Mouse (Mus musculus) limb, embryonic 12.5 days (tissue): ENCODE measurements around the gene Eef1akmt4. TPM values are rescaled to one million over a fixed set of nuclear protein-coding genes. Genes with fewer than 3 reads are reported as not detected.

Source experiments
- ATAC-seq: fragments of 200-750 bp; cut with Nextera tagmentation; 2 replicates; pipeline ENCODE4 v1.8.0; 2017; ENCODE audit warnings: low read depth, moderate TSS enrichment; ENCODE audit not compliant: insufficient number of reproducible peaks, insufficient read depth, low FRiP score, low TSS enrichment
- H3K27ac ChIP-seq: fragments of 300-500 bp; sonication (generic); 2 replicates; pipeline ENCODE4 v1.5.1; 2016; ENCODE audit warnings: mild to moderate bottlenecking, moderate library complexity
- H3K27me3 ChIP-seq: fragments of 300-500 bp; sonication (generic); 2 replicates; pipeline ENCODE4 v1.6.1; 2016; ENCODE audit warnings: mild to moderate bottlenecking, moderate library complexity
- H3K36me3 ChIP-seq: fragments of 300-500 bp; sonication (generic); 2 replicates; pipeline ENCODE4 v1.6.1; 2016; ENCODE audit warnings: mild to moderate bottlenecking, moderate library complexity
- H3K4me1 ChIP-seq: fragments of 300-500 bp; sonication (generic); replicated peaks from 2 replicates; pipeline ENCODE4 v1.6.1; 2016
- H3K4me2 ChIP-seq: fragments of 300-500 bp; sonication (generic); 2 replicates; pipeline ENCODE4 v1.6.1; 2016; ENCODE audit warnings: mild to moderate bottlenecking, moderate library complexity
- H3K4me3 ChIP-seq: fragments of 300-500 bp; sonication (generic); replicated peaks from 2 replicates; pipeline ENCODE4 v1.5.1; 2016; ENCODE audit warnings: mild to moderate bottlenecking
- H3K9ac ChIP-seq: fragments of 300-500 bp; sonication (generic); replicated peaks from 2 replicates; pipeline ENCODE4 v1.6.1; 2016; ENCODE audit warnings: mild to moderate bottlenecking, moderate library complexity
- H3K9me3 ChIP-seq: fragments of 300-500 bp; sonication (generic); 2 replicates; pipeline ENCODE4 v1.6.1; 2016; ENCODE audit warnings: mild to moderate bottlenecking, moderate library complexity
- WGBS: fragments of 180-500 bp; shearing (Covaris S2); methylation state at CpG from one replicate; pipeline ENCODE4 v1.1.7; 2016; 5-methylcytosine and 5-hydroxymethylcytosine counted together
- polyA plus RNA-seq: library from polyadenylated mRNA; unstranded; fragments of >200 nt; fragmentation: Nextera tagmentation; extraction: Ambion mirVana; gene quantifications from 2 replicates; pipeline ENCODE4 v1.2.1, GENCODE M21; 2016

Eef1akmt4 gene
- 32.7 and 36.6 TPM in 2 replicates for polyA plus RNA-seq

DNA sequence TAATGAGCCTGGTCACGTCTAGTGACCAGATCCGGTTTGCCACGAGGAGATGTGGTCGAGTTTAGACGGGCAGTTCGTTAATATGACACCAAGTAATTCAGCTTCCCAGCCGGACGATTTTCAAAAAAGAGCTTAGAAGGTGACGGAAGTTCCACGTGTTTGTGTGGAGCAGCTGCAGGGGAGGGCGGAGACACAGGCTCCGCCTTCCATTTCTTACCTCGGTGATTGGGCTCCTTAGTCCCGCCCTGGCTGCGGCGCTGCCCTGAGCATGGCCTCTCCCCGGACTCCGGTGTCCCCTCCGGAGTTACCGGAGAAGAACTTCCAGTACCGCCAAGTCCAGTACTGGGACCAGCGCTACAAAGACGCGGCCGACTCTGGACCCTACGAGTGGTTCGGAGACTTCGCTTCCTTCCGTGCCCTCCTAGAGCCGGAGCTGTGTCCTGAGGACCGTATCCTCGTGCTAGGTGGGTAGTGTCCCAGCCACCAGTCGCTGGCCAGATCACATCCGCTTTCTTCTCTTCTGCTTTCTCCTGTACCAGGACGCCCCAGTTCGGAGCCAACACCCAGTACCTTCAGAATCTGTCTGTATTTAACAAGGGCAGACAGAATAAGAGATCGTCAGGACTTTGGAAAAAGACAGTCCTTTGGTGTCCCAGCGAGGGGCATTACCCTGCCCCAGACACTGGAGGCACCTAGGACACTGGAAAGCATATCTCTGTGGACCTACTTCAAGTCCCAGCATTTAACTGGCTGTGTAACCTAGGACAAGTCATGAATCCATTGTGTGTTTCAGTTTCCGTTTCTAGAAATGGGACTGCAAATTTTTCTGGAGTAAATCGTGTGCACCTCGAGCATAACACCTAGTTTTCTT lies at the start of gene Eef1akmt4, which contains the start of the genes Gm49333 and Alg3:
Gene Eef1akmt4 (plus strand): TSS at position 237 of the 871 bp plus-strand sequence.
Gene Gm49333 (plus strand): TSS at position 254 of the 871 bp plus-strand sequence.
Gene Alg3 (minus strand): TSS at position 379 of the 871 bp plus-strand sequence.
- Histone ChIP-seq H3K4me2 (peak within 1 kb of the TSS; percentile 80), H3K4me3 (peak within 1 kb of the TSS; percentile 88), H3K9ac (peak within 1 kb of the TSS; percentile 79), H3K4me1 (peaks cover 18% of the 10 kb centered on the region), H3K27ac (peak within 1 kb of the TSS; percentile 78), H3K9me3 (no peaks in the 10 kb centered on the region), H3K27me3 (no peaks in the 10 kb centered on the region), H3K36me3 (peaks cover 16% of the 10 kb centered on the region)
- 3% methylated on average over 41 of the region's 41 CpGs for WGBS
- peak; percentile 94 for ATAC-seq

DNA sequence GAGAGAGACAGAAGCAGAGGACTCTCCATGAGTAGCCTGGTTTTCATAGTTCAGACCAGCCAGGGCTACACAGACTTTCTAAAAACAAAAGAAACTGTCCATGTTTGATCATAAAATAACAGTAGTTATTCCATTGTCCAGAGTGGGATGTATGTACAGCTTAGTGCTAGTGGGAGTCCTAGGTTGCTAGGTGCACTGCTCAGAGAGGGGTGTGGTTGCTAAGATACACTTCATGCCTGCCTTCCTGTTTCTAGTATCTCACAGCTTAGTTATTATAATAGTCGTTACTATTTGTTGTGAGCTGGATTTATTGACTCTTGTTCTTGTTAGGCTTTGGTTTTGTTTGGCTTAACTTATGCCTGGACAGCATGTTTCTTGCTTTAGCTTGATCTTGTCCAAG lies 46.3 kb upstream of the Eef1akmt4 start:
- H3K4me1 ChIP-seq, result no peaks in the 10 kb centered on the region
- no peak for ATAC-seq
- no peak overlapping the region for H3K9ac ChIP-seq
- no peaks in the 10 kb centered on the region for H3K27me3 ChIP-seq
- H3K36me3 ChIP-seq, result peaks cover 31% of the 10 kb centered on the region
- H3K4me2 ChIP-seq, result no peak overlapping the region
- H3K27ac ChIP-seq, result no peak overlapping the region
- WGBS, result 74% methylated on average over 1 of the region's 1 CpGs
- H3K9me3 ChIP-seq, result no peaks in the 10 kb centered on the region
- no peak overlapping the region for H3K4me3 ChIP-seq

DNA sequence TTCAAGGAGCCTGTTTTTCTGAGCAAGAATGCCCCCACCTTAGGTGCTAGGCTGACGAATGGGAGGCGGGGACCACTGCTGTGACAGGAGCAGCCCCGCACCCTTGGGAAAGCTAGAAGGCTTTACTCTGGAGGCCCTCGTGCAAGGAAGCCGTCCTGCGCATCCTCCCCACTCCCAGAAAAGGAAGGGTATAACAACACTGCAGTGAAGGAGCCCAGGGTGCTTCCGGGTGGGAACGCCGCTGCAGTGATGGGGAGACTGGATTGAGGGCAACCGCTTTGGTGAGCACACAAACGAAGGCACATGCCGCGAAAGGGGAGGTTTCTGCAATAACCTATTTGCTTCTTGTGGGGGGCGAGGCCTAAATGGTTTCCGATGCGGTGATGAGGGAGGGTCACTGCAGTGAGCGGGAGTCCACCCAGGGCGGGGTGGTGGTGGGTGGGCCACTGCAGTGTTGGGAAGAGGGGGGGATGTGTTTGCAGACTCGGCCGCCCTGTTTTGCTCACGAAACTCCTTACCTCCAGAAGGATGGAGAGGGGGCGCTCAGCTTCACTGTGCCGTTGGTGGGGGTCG lies 21.9 kb upstream of the Eef1akmt4 start, which contains the start of gene Vwa5b2:
Gene Vwa5b2 (plus strand): TSS at position 106 of the 573 bp plus-strand sequence.
- Histone ChIP-seq H3K4me2 (peak within 1 kb of the TSS; percentile 89), H3K27me3 (peaks cover 70% of the 10 kb centered on the region), H3K4me3 (peak within 1 kb of the TSS; percentile 54), H3K36me3 (no peaks in the 10 kb centered on the region), H3K27ac (no peak within 1 kb of the TSS), H3K4me1 (peaks cover 21% of the 10 kb centered on the region), H3K9me3 (no peaks in the 10 kb centered on the region), H3K9ac (peak within 1 kb of the TSS; percentile 54)
- WGBS, result 1% methylated on average over 24 of the region's 24 CpGs
- ATAC-seq, result peak; percentile 69

- Histone ChIP-seq H3K4me1 (peaks cover 21% of the 10 kb centered on the region), H3K9me3 (no peaks in the 10 kb centered on the region), H3K27me3 (peaks cover 74% of the 10 kb centered on the region), H3K36me3 (no peaks in the 10 kb centered on the region), H3K4me3 (peak overlapping the region; percentile 54), H3K9ac (peak overlapping the region; percentile 54), H3K4me2 (peak overlapping the region; percentile 89), H3K27ac (no peak overlapping the region)
- peak; percentile 80 for ATAC-seq
- WGBS, result under 1% methylated on average over 39 of the region's 39 CpGs
Measured at GRCm38 (mm10) chr16:20589939-20590679, 21.3 kb upstream of the Eef1akmt4 start.

GRCm38 (mm10) chr16:20590680-20591038 lies 20.7 kb upstream of the Eef1akmt4 start:
- Histone ChIP-seq H3K4me3 (peak overlapping the region; percentile 54), H3K4me2 (peak overlapping the region; percentile 89), H3K36me3 (no peaks in the 10 kb centered on the region), H3K4me1 (peaks cover 21% of the 10 kb centered on the region), H3K9me3 (no peaks in the 10 kb centered on the region), H3K27ac (no peak overlapping the region), H3K27me3 (peaks cover 80% of the 10 kb centered on the region), H3K9ac (0 out of 2 replicates have a peak overlapping the region, but pooled peaks have one; percentile 3)
- WGBS, result 3% methylated on average over 15 of the region's 17 CpGs
- no peak for ATAC-seq

- 7% methylated on average over 47 of the region's 48 CpGs for WGBS
- no peak for ATAC-seq
- peak overlapping the region; percentile 89 for H3K4me2 ChIP-seq
- no peak overlapping the region for H3K27ac ChIP-seq
- H3K36me3 ChIP-seq, result no peaks in the 10 kb centered on the region
- peak overlapping the region; percentile 54 for H3K4me3 ChIP-seq
- peaks cover 83% of the 10 kb centered on the region for H3K27me3 ChIP-seq
- no peaks in the 10 kb centered on the region for H3K9me3 ChIP-seq
- 0 out of 2 replicates have a peak overlapping the region, but pooled peaks have one; percentile 13 for H3K9ac ChIP-seq
- H3K4me1 ChIP-seq, result peaks cover 21% of the 10 kb centered on the region
Measured at GRCm38 (mm10) chr16:20591076-20591705, 20.2 kb upstream of the Eef1akmt4 start.

GRCm38 (mm10) chr16:20595060-20595673 lies 16.2 kb upstream of the Eef1akmt4 start:
- Histone ChIP-seq H3K36me3 (no peaks in the 10 kb centered on the region), H3K9ac (no peak overlapping the region), H3K4me2 (no peak overlapping the region), H3K4me3 (no peak overlapping the region), H3K4me1 (peaks cover 12% of the 10 kb centered on the region), H3K9me3 (no peaks in the 10 kb centered on the region), H3K27me3 (peaks cover 61% of the 10 kb centered on the region), H3K27ac (no peak overlapping the region)
- no peak for ATAC-seq
- WGBS, result 86% methylated on average over 7 of the region's 7 CpGs

DNA sequence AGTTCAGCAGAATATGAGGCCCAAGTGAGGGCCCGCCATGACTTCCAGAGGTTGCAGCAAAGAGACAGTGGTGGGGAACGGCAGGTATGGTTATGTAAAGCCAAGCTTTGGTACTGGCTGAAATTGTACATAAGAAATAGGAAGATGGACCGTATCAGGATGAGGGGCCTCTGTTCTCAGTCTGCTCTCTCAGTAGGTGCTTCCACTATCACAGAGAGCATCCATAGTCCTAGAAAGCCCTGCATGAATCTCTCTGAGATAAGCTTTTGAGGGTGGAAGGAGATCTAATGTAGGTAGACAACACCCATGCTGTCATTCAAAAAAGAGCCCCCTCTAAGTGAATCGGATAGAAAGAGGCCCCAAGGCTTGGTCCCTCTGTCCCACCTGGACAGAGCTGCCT lies 15.7 kb upstream of the Eef1akmt4 start:
- H3K4me2 ChIP-seq, result no peak overlapping the region
- WGBS, result 85% methylated on average over 4 of the region's 4 CpGs
- H3K27ac ChIP-seq, result no peak overlapping the region
- ATAC-seq, result no peak
- H3K9ac ChIP-seq, result no peak overlapping the region
- H3K36me3 ChIP-seq, result no peaks in the 10 kb centered on the region
- peaks cover 55% of the 10 kb centered on the region for H3K27me3 ChIP-seq
- no peak overlapping the region for H3K4me3 ChIP-seq
- H3K4me1 ChIP-seq, result peaks cover 7% of the 10 kb centered on the region
- no peaks in the 10 kb centered on the region for H3K9me3 ChIP-seq

- Histone ChIP-seq H3K4me1 (no peaks in the 10 kb centered on the region), H3K36me3 (no peaks in the 10 kb centered on the region), H3K9me3 (no peaks in the 10 kb centered on the region), H3K4me2 (no peak overlapping the region), H3K4me3 (no peak overlapping the region), H3K27ac (no peak overlapping the region), H3K9ac (no peak overlapping the region), H3K27me3 (peaks cover 44% of the 10 kb centered on the region)
- ATAC-seq, result no peak
- 43% methylated on average over 7 of the region's 7 CpGs for WGBS
Measured at GRCm38 (mm10) chr16:20596687-20597441, 14.5 kb upstream of the Eef1akmt4 start.

GRCm38 (mm10) chr16:20600511-20600910 lies 10.9 kb upstream of the Eef1akmt4 start:
- 83% methylated on average over 5 of the region's 5 CpGs for WGBS
- peaks cover 10% of the 10 kb centered on the region for H3K27me3 ChIP-seq
- H3K36me3 ChIP-seq, result peaks cover 18% of the 10 kb centered on the region
- no peak overlapping the region for H3K4me3 ChIP-seq
- H3K9ac ChIP-seq, result no peak overlapping the region
- H3K9me3 ChIP-seq, result no peaks in the 10 kb centered on the region
- ATAC-seq, result no peak
- H3K4me1 ChIP-seq, result no peaks in the 10 kb centered on the region
- H3K27ac ChIP-seq, result no peak overlapping the region
- no peak overlapping the region for H3K4me2 ChIP-seq
